Mouse (Mus musculus): ENCODE results near the gene Zfp518a. TPM values are rescaled to one million over a fixed set of nuclear protein-coding genes. Genes with fewer than 3 reads are reported as not detected.

Gene Zfp518a
- total and polyA plus RNA-seq, 2 experiments from 2014 or later: 3.7 to 5.1 TPM

- WGBS: 76% methylated on average over 4 of the region's 4 CpGs
- H3K27ac ChIP-seq (ENCODE audit: low read depth): no peak overlapping the region
- H3K4me1 ChIP-seq (ENCODE audit: control insufficient read depth, insufficient read depth): no peaks in the 10 kb centered on the region
- no peak overlapping the region for H3K4me2 ChIP-seq (ENCODE audit: low read depth, low read length)
- ATAC-seq (ENCODE audit: insufficient read depth, low read depth): no peak
- TF ChIP-seq CTCF (IDR thresholded peaks at IDR 0.05; ENCODE audit: low read depth): no peak
- TF ChIP-seq EP300 (IDR thresholded peaks at IDR 0.05; ENCODE audit: low read depth): no peak
- H3K9ac ChIP-seq (replicated peaks; ENCODE audit: low read depth, low read length): no peak overlapping the region
- no peaks in the 10 kb centered on the region for H3K9me3 ChIP-seq (replicated peaks; ENCODE audit: control insufficient read depth, low read length)
- H3K4me3 ChIP-seq (ENCODE audit: low read depth, low read length): no peak overlapping the region
- no peaks in the 10 kb centered on the region for H3K36me3 ChIP-seq (replicated peaks; ENCODE audit: control insufficient read depth, insufficient read depth, low read length)
- no peak for DNase-seq (ENCODE audit: low spot score)
- no peaks in the 10 kb centered on the region for H3K27me3 ChIP-seq (ENCODE audit: control insufficient read depth, insufficient read depth, low read length)
These were observed 52.6 kb downstream of the Zfp518a start for GRCm38 (mm10) chr19:40946937-40947577.

DNA sequence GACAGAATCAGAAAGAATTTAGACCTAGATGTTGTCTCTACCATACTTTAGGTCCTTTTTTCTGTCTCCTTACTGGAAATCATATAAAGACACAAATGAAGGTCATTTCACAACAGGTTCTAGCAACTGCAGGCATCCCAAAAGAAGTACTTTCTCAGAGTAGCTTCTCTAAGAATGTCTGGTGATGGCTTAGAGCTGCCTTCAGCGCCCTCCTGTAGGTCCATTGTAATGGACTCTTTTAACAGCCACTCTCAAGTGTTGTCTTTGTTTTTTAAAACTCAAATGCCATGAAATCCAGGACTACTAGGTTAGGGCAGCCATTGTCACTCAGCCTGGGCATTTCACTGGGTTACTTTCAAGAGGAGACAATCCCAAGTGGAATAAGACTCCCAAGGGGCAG lies 64.5 kb downstream of the Zfp518a start:
- TF ChIP-seq CTCF (IDR thresholded peaks at IDR 0.05; ENCODE audit: low read depth): no peak
- TF ChIP-seq EP300 (IDR thresholded peaks at IDR 0.05; ENCODE audit: low read depth): no peak
- DNase-seq (ENCODE audit: low spot score) (no peak), ATAC-seq (ENCODE audit: insufficient read depth, low read depth) (no peak)
- Histone ChIP-seq H3K4me3 (ENCODE audit: low read depth, low read length) (no peak overlapping the region), H3K36me3 (replicated peaks; ENCODE audit: control insufficient read depth, insufficient read depth, low read length) (no peaks in the 10 kb centered on the region), H3K9ac (replicated peaks; ENCODE audit: low read depth, low read length) (no peak overlapping the region), H3K9me3 (replicated peaks; ENCODE audit: control insufficient read depth, low read length) (no peaks in the 10 kb centered on the region), H3K27ac (ENCODE audit: low read depth) (no peak overlapping the region), H3K4me2 (ENCODE audit: low read depth, low read length) (no peak overlapping the region), H3K27me3 (ENCODE audit: control insufficient read depth, insufficient read depth, low read length) (no peaks in the 10 kb centered on the region), H3K4me1 (ENCODE audit: control insufficient read depth, insufficient read depth) (no peaks in the 10 kb centered on the region)
- WGBS: 46% methylated on average over 1 of the region's 1 CpGs

- no peak for TF ChIP-seq EP300 (IDR thresholded peaks at IDR 0.05; ENCODE audit: low read depth)
- peak; percentile 46 for TF ChIP-seq CTCF (IDR thresholded peaks at IDR 0.05; ENCODE audit: low read depth)
- Histone ChIP-seq H3K4me3 (ENCODE audit: low read depth, low read length) (no peak overlapping the region), H3K36me3 (replicated peaks; ENCODE audit: control insufficient read depth, insufficient read depth, low read length) (no peaks in the 10 kb centered on the region), H3K9ac (replicated peaks; ENCODE audit: low read depth, low read length) (no peak overlapping the region), H3K4me1 (ENCODE audit: control insufficient read depth, insufficient read depth) (no peaks in the 10 kb centered on the region), H3K27ac (ENCODE audit: low read depth) (no peak overlapping the region), H3K27me3 (ENCODE audit: control insufficient read depth, insufficient read depth, low read length) (no peaks in the 10 kb centered on the region), H3K9me3 (replicated peaks; ENCODE audit: control insufficient read depth, low read length) (no peaks in the 10 kb centered on the region), H3K4me2 (ENCODE audit: low read depth, low read length) (no peak overlapping the region)
- DNase-seq (ENCODE audit: low spot score) (no peak), ATAC-seq (ENCODE audit: insufficient read depth, low read depth) (no peak)
- WGBS: 46% methylated on average over 12 of the region's 12 CpGs
These were observed 68.5 kb downstream of the Zfp518a start for GRCm38 (mm10) chr19:40962988-40963387.

- ATAC-seq (ENCODE audit: insufficient read depth, low read depth) (no peak), DNase-seq (ENCODE audit: low spot score) (no peak)
- no peak overlapping the region for H3K27ac ChIP-seq (ENCODE audit: low read depth)
- no peak overlapping the region for H3K4me3 ChIP-seq (ENCODE audit: low read depth, low read length)
- WGBS: 62% methylated on average over 3 of the region's 3 CpGs
- no peaks in the 10 kb centered on the region for H3K36me3 ChIP-seq (replicated peaks; ENCODE audit: control insufficient read depth, insufficient read depth, low read length)
- no peak overlapping the region for H3K9ac ChIP-seq (replicated peaks; ENCODE audit: low read depth, low read length)
- no peaks in the 10 kb centered on the region for H3K9me3 ChIP-seq (replicated peaks; ENCODE audit: control insufficient read depth, low read length)
- H3K4me1 ChIP-seq (ENCODE audit: control insufficient read depth, insufficient read depth): no peaks in the 10 kb centered on the region
- no peak overlapping the region for H3K4me2 ChIP-seq (ENCODE audit: low read depth, low read length)
- H3K27me3 ChIP-seq (ENCODE audit: control insufficient read depth, insufficient read depth, low read length): no peaks in the 10 kb centered on the region
- TF ChIP-seq CTCF (IDR thresholded peaks at IDR 0.05; ENCODE audit: low read depth) (no peak), EP300 (IDR thresholded peaks at IDR 0.05; ENCODE audit: low read depth) (no peak)
These were observed 69.9 kb downstream of the Zfp518a start for GRCm38 (mm10) chr19:40964367-40964891.

GRCm38 (mm10) chr19:40964936-40965850 lies 70.7 kb downstream of the Zfp518a start:
- no peak overlapping the region for H3K4me3 ChIP-seq (ENCODE audit: low read depth, low read length)
- no peak for DNase-seq (ENCODE audit: low spot score)
- H3K9ac ChIP-seq (replicated peaks; ENCODE audit: low read depth, low read length): no peak overlapping the region
- no peak overlapping the region for H3K27ac ChIP-seq (ENCODE audit: low read depth)
- H3K9me3 ChIP-seq (replicated peaks; ENCODE audit: control insufficient read depth, low read length): no peaks in the 10 kb centered on the region
- 70% methylated on average over 6 of the region's 6 CpGs for WGBS
- no peak overlapping the region for H3K4me2 ChIP-seq (ENCODE audit: low read depth, low read length)
- H3K4me1 ChIP-seq (ENCODE audit: control insufficient read depth, insufficient read depth): no peaks in the 10 kb centered on the region
- no peak for TF ChIP-seq CTCF (IDR thresholded peaks at IDR 0.05; ENCODE audit: low read depth)
- no peak for TF ChIP-seq EP300 (IDR thresholded peaks at IDR 0.05; ENCODE audit: low read depth)
- ATAC-seq (ENCODE audit: insufficient read depth, low read depth): no peak
- H3K36me3 ChIP-seq (replicated peaks; ENCODE audit: control insufficient read depth, insufficient read depth, low read length): no peaks in the 10 kb centered on the region
- no peaks in the 10 kb centered on the region for H3K27me3 ChIP-seq (ENCODE audit: control insufficient read depth, insufficient read depth, low read length)

Small RNA genes within 50 kb of the gene (microRNA-seq; reads per million reads assigned to microRNA genes)
- gene Mir8092: not detected

Other genes starting within 250 kb of the Zfp518a start
- not detected in 2 replicates for gene Cc2d2b, start 146.0 kb upstream of the Zfp518a start, total RNA-seq (2014; rRNA removed; ENCODE audit: low replicate concordance)
- gene Cc2d2b, start 146.0 kb upstream of the Zfp518a start, polyA plus RNA-seq (2015; fragmentation: Nextera tagmentation; extraction: Ambion mirVana): 0.05 TPM in 1 of 2 replicates, not detected in the other
- 2.4 and 2.7 TPM in 2 replicates for gene Ccnj, start 63.4 kb upstream of the Zfp518a start, total RNA-seq (2014; rRNA removed; ENCODE audit: low replicate concordance)
- gene Ccnj, start 63.4 kb upstream of the Zfp518a start, polyA plus RNA-seq (2015; fragmentation: Nextera tagmentation; extraction: Ambion mirVana): 4.1 and 5.0 TPM in 2 replicates
- not detected in 2 replicates for gene Blnk, start 99.8 kb downstream of the Zfp518a start, total RNA-seq (2014; rRNA removed; ENCODE audit: low replicate concordance)
- 0.26 and 0.29 TPM in 2 replicates for gene Blnk, start 99.8 kb downstream of the Zfp518a start, polyA plus RNA-seq (2015; fragmentation: Nextera tagmentation; extraction: Ambion mirVana)
- gene Dntt, start 134.6 kb downstream of the Zfp518a start, total RNA-seq (2014; rRNA removed; ENCODE audit: low replicate concordance): not detected in 2 replicates
- not detected in 2 replicates for gene Dntt, start 134.6 kb downstream of the Zfp518a start, polyA plus RNA-seq (2015; fragmentation: Nextera tagmentation; extraction: Ambion mirVana)
- gene Opalin, start 182.4 kb downstream of the Zfp518a start, total RNA-seq (2014; rRNA removed; ENCODE audit: low replicate concordance): not detected in 2 replicates
- gene Opalin, start 182.4 kb downstream of the Zfp518a start, polyA plus RNA-seq (2015; fragmentation: Nextera tagmentation; extraction: Ambion mirVana): not detected in 2 replicates